Mouse (Mus musculus): ENCODE measurements at regions not wholly inside any gene's neighbourhood (a gene's known extent, or its start where the extent isn't known, plus 50 kb on each side); places are given as distances from the start of the nearest gene placed in this dataset.
A peak's percentile ranks its signal among the peaks of the same experiment; 100 is the strongest.

GRCm38 (mm10) chr17:9162148-9162547 lies 174.0 kb downstream of the 1700010I14Rik start:
- ATAC-seq (ENCODE audit: insufficient read depth, low read depth) = no peak
- no peaks in the 10 kb centered on the region for H3K36me3 ChIP-seq (replicated peaks; ENCODE audit: control insufficient read depth, insufficient read depth, low read length)

GRCm38 (mm10) chr17:9162676-9163075 lies 174.5 kb downstream of the 1700010I14Rik start:
- 72% methylated on average over 5 of the region's 5 CpGs for WGBS
- H3K9ac ChIP-seq (replicated peaks; ENCODE audit: low read depth, low read length) = no peak overlapping the region
- ATAC-seq (ENCODE audit: insufficient read depth, low read depth) (no peak), DNase-seq (ENCODE audit: low spot score) (no peak)
- H3K4me3 ChIP-seq (ENCODE audit: low read depth, low read length) = no peak overlapping the region
- no peaks in the 10 kb centered on the region for H3K36me3 ChIP-seq (replicated peaks; ENCODE audit: control insufficient read depth, insufficient read depth, low read length)
- H3K4me1 ChIP-seq (ENCODE audit: control insufficient read depth, insufficient read depth) = no peaks in the 10 kb centered on the region
- no peaks in the 10 kb centered on the region for H3K9me3 ChIP-seq (replicated peaks; ENCODE audit: control insufficient read depth, low read length)
- no peaks in the 10 kb centered on the region for H3K27me3 ChIP-seq (ENCODE audit: control insufficient read depth, insufficient read depth, low read length)
- TF ChIP-seq CTCF (IDR thresholded peaks at IDR 0.05; ENCODE audit: low read depth) (no peak), EP300 (IDR thresholded peaks at IDR 0.05; ENCODE audit: low read depth) (no peak)
- H3K27ac ChIP-seq (ENCODE audit: low read depth) = no peak overlapping the region
- no peak overlapping the region for H3K4me2 ChIP-seq (ENCODE audit: low read depth, low read length)

More at GRCm38 (mm10) chr17:9162148-9162547, 174.0 kb downstream of the 1700010I14Rik start:
- no peak for TF ChIP-seq CTCF (IDR thresholded peaks at IDR 0.05; ENCODE audit: low read depth)
- no peak for TF ChIP-seq EP300 (IDR thresholded peaks at IDR 0.05; ENCODE audit: low read depth)
- DNase-seq (ENCODE audit: low spot score) = no peak
- H3K4me2 ChIP-seq (ENCODE audit: low read depth, low read length) = no peak overlapping the region
- H3K27me3 ChIP-seq (ENCODE audit: control insufficient read depth, insufficient read depth, low read length) = no peaks in the 10 kb centered on the region
- H3K9me3 ChIP-seq (replicated peaks; ENCODE audit: control insufficient read depth, low read length) = no peaks in the 10 kb centered on the region
- H3K4me1 ChIP-seq (ENCODE audit: control insufficient read depth, insufficient read depth) = no peaks in the 10 kb centered on the region
- 49% methylated on average over 6 of the region's 6 CpGs for WGBS
- H3K9ac ChIP-seq (replicated peaks; ENCODE audit: low read depth, low read length) = no peak overlapping the region
- H3K27ac ChIP-seq (ENCODE audit: low read depth) = no peak overlapping the region
- no peak overlapping the region for H3K4me3 ChIP-seq (ENCODE audit: low read depth, low read length)

DNA sequence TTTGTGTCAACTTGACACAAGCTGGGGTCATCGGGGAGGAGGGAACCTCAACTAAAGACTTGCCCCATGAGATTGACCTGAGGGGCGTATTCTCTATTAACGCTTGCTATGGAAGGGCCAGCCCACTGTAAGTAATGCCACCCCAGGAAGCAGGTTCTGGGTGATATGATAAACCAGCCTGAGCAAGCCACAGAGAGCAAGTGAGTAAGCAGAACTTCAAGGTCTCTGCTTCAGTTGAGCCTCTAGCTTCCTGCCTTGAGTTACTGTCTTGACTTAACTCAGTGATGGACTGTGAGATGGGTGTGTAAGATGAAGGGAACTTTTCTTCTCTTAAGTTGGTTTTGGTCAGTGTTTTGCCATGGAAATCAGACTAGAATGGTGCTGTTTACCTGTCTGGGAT lies 175.2 kb downstream of the 1700010I14Rik start:
- no peak overlapping the region for H3K4me3 ChIP-seq (ENCODE audit: low read depth, low read length)
- WGBS = 86% methylated on average over 3 of the region's 3 CpGs
- no peak overlapping the region for H3K9ac ChIP-seq (replicated peaks; ENCODE audit: low read depth, low read length)
- no peaks in the 10 kb centered on the region for H3K9me3 ChIP-seq (replicated peaks; ENCODE audit: control insufficient read depth, low read length)
- ATAC-seq (ENCODE audit: insufficient read depth, low read depth) (no peak), DNase-seq (ENCODE audit: low spot score) (no peak)
- H3K27ac ChIP-seq (ENCODE audit: low read depth) = no peak overlapping the region
- 0 out of 2 replicates have a peak, but pooled peaks cover 4% of the 10 kb centered on the region for H3K4me1 ChIP-seq (ENCODE audit: control insufficient read depth, insufficient read depth)
- TF ChIP-seq EP300 (IDR thresholded peaks at IDR 0.05; ENCODE audit: low read depth) (no peak), CTCF (IDR thresholded peaks at IDR 0.05; ENCODE audit: low read depth) (no peak)
- H3K4me2 ChIP-seq (ENCODE audit: low read depth, low read length) = no peak overlapping the region
- no peaks in the 10 kb centered on the region for H3K36me3 ChIP-seq (replicated peaks; ENCODE audit: control insufficient read depth, insufficient read depth, low read length)
- H3K27me3 ChIP-seq (ENCODE audit: control insufficient read depth, insufficient read depth, low read length) = no peaks in the 10 kb centered on the region

GRCm38 (mm10) chr17:9164501-9164900 lies 176.4 kb downstream of the 1700010I14Rik start:
- Histone ChIP-seq H3K36me3 (replicated peaks; ENCODE audit: control insufficient read depth, insufficient read depth, low read length) (no peaks in the 10 kb centered on the region), H3K27me3 (ENCODE audit: control insufficient read depth, insufficient read depth, low read length) (no peaks in the 10 kb centered on the region), H3K4me1 (ENCODE audit: control insufficient read depth, insufficient read depth) (0 out of 2 replicates have a peak, but pooled peaks cover 4% of the 10 kb centered on the region), H3K4me2 (ENCODE audit: low read depth, low read length) (no peak overlapping the region), H3K9ac (replicated peaks; ENCODE audit: low read depth, low read length) (no peak overlapping the region), H3K27ac (ENCODE audit: low read depth) (no peak overlapping the region), H3K4me3 (ENCODE audit: low read depth, low read length) (no peak overlapping the region), H3K9me3 (replicated peaks; ENCODE audit: control insufficient read depth, low read length) (no peaks in the 10 kb centered on the region)
- WGBS = 60% methylated on average over 5 of the region's 5 CpGs
- no peak for ATAC-seq (ENCODE audit: insufficient read depth, low read depth)
- DNase-seq (ENCODE audit: low spot score) = no peak
- TF ChIP-seq CTCF (IDR thresholded peaks at IDR 0.05; ENCODE audit: low read depth) = no peak
- TF ChIP-seq EP300 (IDR thresholded peaks at IDR 0.05; ENCODE audit: low read depth) = no peak

DNA sequence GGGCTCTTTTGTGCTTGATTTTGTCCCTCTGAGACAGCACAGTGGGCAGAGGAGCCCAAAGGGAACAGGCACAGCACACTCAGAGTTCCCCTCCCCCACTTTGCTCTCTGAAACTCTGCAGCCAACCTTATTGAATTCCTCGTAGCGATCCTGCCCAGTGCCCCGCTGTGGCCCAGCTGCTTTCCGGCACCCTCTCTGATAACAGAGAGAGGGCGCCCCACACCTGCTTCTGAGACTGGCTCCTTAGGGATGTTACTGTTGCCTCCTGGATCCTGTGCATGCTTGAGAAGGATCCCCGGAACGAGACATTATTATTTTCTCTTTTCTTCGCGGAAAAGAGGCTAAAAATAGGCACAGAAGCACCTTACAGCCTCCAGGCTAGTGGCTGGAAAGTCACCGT lies 179.0 kb downstream of the 1700010I14Rik start:
- H3K4me3 ChIP-seq (ENCODE audit: low read depth, low read length) = peak overlapping the region; percentile 42
- H3K9me3 ChIP-seq (replicated peaks; ENCODE audit: control insufficient read depth, low read length) = no peaks in the 10 kb centered on the region
- 0% methylated on average over 10 of the region's 10 CpGs for WGBS
- ATAC-seq (ENCODE audit: insufficient read depth, low read depth) (peak; percentile 33; the same call in 1 of the 2 replicates), DNase-seq (ENCODE audit: low spot score) (peak; percentile 22)
- H3K4me2 ChIP-seq (ENCODE audit: low read depth, low read length) = peak overlapping the region; percentile 78
- H3K9ac ChIP-seq (replicated peaks; ENCODE audit: low read depth, low read length) = peak overlapping the region; percentile 30
- TF ChIP-seq CTCF (IDR thresholded peaks at IDR 0.05; ENCODE audit: low read depth) (peak; percentile 42), EP300 (IDR thresholded peaks at IDR 0.05; ENCODE audit: low read depth) (no peak)
- H3K27me3 ChIP-seq (ENCODE audit: control insufficient read depth, insufficient read depth, low read length) = no peaks in the 10 kb centered on the region
- H3K27ac ChIP-seq (ENCODE audit: low read depth) = no peak overlapping the region
- 0 out of 2 replicates have a peak, but pooled peaks cover 4% of the 10 kb centered on the region for H3K4me1 ChIP-seq (ENCODE audit: control insufficient read depth, insufficient read depth)
- no peaks in the 10 kb centered on the region for H3K36me3 ChIP-seq (replicated peaks; ENCODE audit: control insufficient read depth, insufficient read depth, low read length)

DNA sequence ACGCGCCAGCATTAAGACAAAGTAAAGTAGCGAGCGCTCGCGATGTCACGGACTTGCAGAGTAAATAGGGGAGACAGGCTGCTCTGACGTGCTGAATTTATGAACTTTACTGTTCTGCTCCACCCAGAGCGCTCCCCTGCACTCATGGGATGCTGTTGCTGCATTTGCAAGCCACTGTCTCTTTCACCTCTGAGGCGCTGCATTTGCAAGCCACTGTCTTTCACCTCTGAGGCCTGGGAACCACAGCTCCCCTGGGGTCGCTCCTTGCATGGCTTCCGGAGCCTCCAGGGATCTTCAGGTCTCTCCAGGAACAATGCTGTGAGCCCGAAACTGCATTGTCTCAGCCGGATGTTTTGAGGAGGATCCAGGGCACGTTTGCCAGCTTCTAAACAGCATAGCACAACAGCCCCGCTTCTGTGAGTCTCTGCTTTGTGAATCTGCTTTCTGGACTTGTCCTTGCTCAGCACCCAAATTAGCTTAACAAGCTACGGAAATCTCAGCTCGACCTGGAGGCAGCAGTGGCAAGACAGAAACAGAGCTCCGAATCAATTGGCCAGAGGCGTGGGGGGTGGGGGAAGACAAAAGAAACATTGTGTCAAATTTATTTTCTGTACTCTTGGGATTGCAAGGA lies 179.6 kb downstream of the 1700010I14Rik start:
- Histone ChIP-seq H3K9ac (replicated peaks; ENCODE audit: low read depth, low read length) (peak overlapping the region; percentile 30), H3K27ac (ENCODE audit: low read depth) (no peak overlapping the region), H3K36me3 (replicated peaks; ENCODE audit: control insufficient read depth, insufficient read depth, low read length) (no peaks in the 10 kb centered on the region), H3K4me1 (ENCODE audit: control insufficient read depth, insufficient read depth) (0 out of 2 replicates have a peak, but pooled peaks cover 4% of the 10 kb centered on the region), H3K4me2 (ENCODE audit: low read depth, low read length) (peak overlapping the region; percentile 78), H3K27me3 (ENCODE audit: control insufficient read depth, insufficient read depth, low read length) (no peaks in the 10 kb centered on the region), H3K9me3 (replicated peaks; ENCODE audit: control insufficient read depth, low read length) (no peaks in the 10 kb centered on the region), H3K4me3 (ENCODE audit: low read depth, low read length) (peak overlapping the region; percentile 42)
- TF ChIP-seq CTCF (IDR thresholded peaks at IDR 0.05; ENCODE audit: low read depth) (no peak), EP300 (IDR thresholded peaks at IDR 0.05; ENCODE audit: low read depth) (no peak)
- ATAC-seq (ENCODE audit: insufficient read depth, low read depth) (no peak), DNase-seq (ENCODE audit: low spot score) (no peak)
- WGBS = 2% methylated on average over 20 of the region's 20 CpGs

Data from heart, postnatal 0 days (tissue).